Mouse (Mus musculus) thymus, adult 2 months (tissue): ENCODE results near the gene Gria1. TPM values are rescaled to one million over a fixed set of nuclear protein-coding genes. Genes with fewer than 3 reads are reported as not detected.

Source experiments
- DNase-seq: peaks from one replicate; pipeline ENCODE4 v3.0.0; 2021
- H3K27ac ChIP-seq: fragments of 200-500 bp; 2 replicates; pipeline ENCODE4 v1.5.1; 2012; ENCODE audit warnings: low read length, control low read depth; ENCODE audit not compliant: control insufficient read depth, insufficient read depth
- H3K27me3 ChIP-seq: fragments of 200-500 bp; 2 replicates; pipeline ENCODE4 v1.6.1; 2012; ENCODE audit warnings: mild to moderate bottlenecking, low read length, moderate library complexity, mixed read lengths; ENCODE audit not compliant: control insufficient read depth, insufficient read depth
- H3K36me3 ChIP-seq: fragments of 200-500 bp; 2 replicates; pipeline ENCODE4 v1.6.1; 2012; ENCODE audit warnings: mild to moderate bottlenecking, low read length, moderate library complexity; ENCODE audit not compliant: control insufficient read depth, insufficient read depth
- H3K4me1 ChIP-seq: fragments of 200-500 bp; replicated peaks from 2 replicates; pipeline ENCODE4 v1.6.1; 2012; ENCODE audit warnings: low read length; ENCODE audit not compliant: control insufficient read depth, insufficient read depth
- H3K4me3 ChIP-seq: fragments of 200-500 bp; 2 replicates; pipeline ENCODE4 v1.5.1; 2012; ENCODE audit warnings: mild to moderate bottlenecking, low read length, control low read depth, moderate library complexity; ENCODE audit not compliant: control insufficient read depth, insufficient read depth
- CTCF ChIP-seq: fragments of 200-500 bp; IDR thresholded peaks from 2 replicates; pipeline ENCODE4 v1.5.1; 2012; ENCODE audit warnings: mild to moderate bottlenecking, control low read depth, low read length, moderate library complexity, borderline replicate concordance; ENCODE audit not compliant: control insufficient read depth, poor library complexity, insufficient read depth; ENCODE audit errors: extremely low read depth
- POLR2A ChIP-seq: fragments of 200-500 bp; IDR thresholded peaks from 2 replicates; pipeline ENCODE4 v1.6.1; 2012; ENCODE audit warnings: mild to moderate bottlenecking, low read length, control low read depth, moderate library complexity; ENCODE audit not compliant: control insufficient read depth, poor library complexity, insufficient read depth; ENCODE audit errors: extremely low read depth
- WGBS: fragments of 180-500 bp; shearing (Covaris S2); methylation state at CpG from one replicate; pipeline ENCODE4 v1.1.7; 2018; 5-methylcytosine and 5-hydroxymethylcytosine counted together
- polyA plus RNA-seq: library from polyadenylated mRNA; depleted of rRNA; stranded (reverse); fragments of >200 nt; gene quantifications from 2 replicates; pipeline ENCODE4 v1.2.3, GENCODE M21; 2012

Gene Gria1
- polyA plus RNA-seq, 1 experiment: 0.05 TPM

- Histone ChIP-seq H3K27ac (no peak overlapping the region), H3K27me3 (no peaks in the 10 kb centered on the region), H3K4me3 (no peak overlapping the region), H3K4me1 (no peaks in the 10 kb centered on the region), H3K36me3 (no peaks in the 10 kb centered on the region)
- 85% methylated on average over 8 of the region's 8 CpGs for WGBS
- no peak for DNase-seq
- TF ChIP-seq POLR2A (no peak), CTCF (no peak)
These were observed 143.8 kb downstream of the Gria1 start for GRCm38 (mm10) chr11:57154998-57155397.

DNA sequence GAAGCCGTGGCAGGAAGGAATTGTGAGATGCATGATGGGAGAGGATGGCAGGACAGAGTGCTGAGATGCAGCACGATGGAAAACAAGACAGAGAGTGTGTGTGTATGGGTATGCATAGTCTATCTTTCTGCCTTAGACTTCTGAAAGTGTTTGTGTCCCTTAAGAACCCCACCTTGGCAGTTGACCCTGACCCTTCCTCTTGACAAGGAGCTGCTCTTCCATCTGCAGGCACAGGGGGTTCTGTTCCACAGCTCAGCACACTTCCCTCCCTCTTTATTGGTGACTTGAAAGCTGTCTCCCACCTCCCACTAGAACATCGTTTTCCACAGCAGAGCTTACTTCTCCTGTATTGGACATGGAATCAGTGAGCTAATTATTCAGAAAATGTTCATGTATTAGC is 148.2 kb downstream of the Gria1 start:
- WGBS: 64% methylated on average over 3 of the region's 3 CpGs
- TF ChIP-seq CTCF: no peak
- no peak for TF ChIP-seq POLR2A

GRCm38 (mm10) chr11:57160076-57160475 is 148.9 kb downstream of the Gria1 start:
- Histone ChIP-seq H3K27ac (no peak overlapping the region), H3K4me3 (no peak overlapping the region), H3K36me3 (no peaks in the 10 kb centered on the region), H3K27me3 (no peaks in the 10 kb centered on the region), H3K4me1 (no peaks in the 10 kb centered on the region)
- no peak for TF ChIP-seq POLR2A
- no peak for TF ChIP-seq CTCF
- 95% methylated on average over 8 of the region's 8 CpGs for WGBS
- no peak for DNase-seq

More for the DNA sequence above, 148.2 kb downstream of the Gria1 start:
- H3K4me3 ChIP-seq: no peak overlapping the region
- H3K27ac ChIP-seq: no peak overlapping the region
- no peak for DNase-seq
- H3K36me3 ChIP-seq: no peaks in the 10 kb centered on the region
- H3K4me1 ChIP-seq: no peaks in the 10 kb centered on the region
- no peaks in the 10 kb centered on the region for H3K27me3 ChIP-seq

DNA sequence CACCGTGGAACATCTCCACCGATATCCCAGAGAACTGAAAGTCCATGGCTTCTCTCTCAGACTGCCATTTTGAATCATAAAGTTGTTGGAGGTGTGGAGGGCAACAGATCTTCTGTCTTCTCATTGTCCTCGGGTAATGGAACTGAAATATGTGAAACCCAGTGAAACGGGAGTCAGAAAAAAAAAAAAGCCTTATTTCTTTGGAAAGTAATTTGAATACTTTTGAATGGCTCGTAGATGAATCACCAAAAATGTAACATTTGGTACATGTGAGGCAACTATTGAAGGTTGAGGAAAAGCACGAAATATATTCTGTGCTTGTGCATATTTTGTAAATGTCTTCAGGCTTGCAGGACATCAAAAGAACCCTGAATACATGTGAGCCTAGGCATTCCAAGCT is 151.7 kb downstream of the Gria1 start:
- Histone ChIP-seq H3K27me3 (no peaks in the 10 kb centered on the region), H3K4me3 (no peak overlapping the region), H3K4me1 (no peaks in the 10 kb centered on the region), H3K36me3 (no peaks in the 10 kb centered on the region), H3K27ac (no peak overlapping the region)
- 91% methylated on average over 6 of the region's 6 CpGs for WGBS
- TF ChIP-seq POLR2A: no peak
- TF ChIP-seq CTCF: no peak
- no peak for DNase-seq

DNA sequence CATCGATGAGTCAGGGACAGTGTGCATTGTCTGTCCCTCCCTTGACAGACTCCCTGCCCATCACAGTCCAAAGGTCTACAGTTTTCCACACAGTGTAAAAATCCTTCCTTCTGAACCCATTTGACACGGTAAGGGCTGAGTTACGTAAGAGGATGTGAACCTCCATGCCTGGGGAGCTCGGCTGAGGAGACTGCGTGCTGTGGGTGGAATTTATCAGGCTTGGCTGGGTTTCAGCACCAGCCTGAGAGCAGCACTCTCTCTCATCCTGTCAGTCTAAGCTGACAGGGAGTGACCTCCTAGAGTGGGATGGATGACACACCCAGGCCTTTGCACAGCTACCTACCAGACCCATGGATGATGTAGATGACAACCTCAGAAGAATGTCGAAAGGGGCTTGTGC is 158.9 kb downstream of the Gria1 start:
- Histone ChIP-seq H3K4me3 (no peak overlapping the region), H3K36me3 (no peaks in the 10 kb centered on the region), H3K4me1 (no peaks in the 10 kb centered on the region), H3K27me3 (no peaks in the 10 kb centered on the region), H3K27ac (no peak overlapping the region)
- no peak for TF ChIP-seq POLR2A
- TF ChIP-seq CTCF: no peak
- no peak for DNase-seq
- WGBS: 88% methylated on average over 6 of the region's 6 CpGs

DNA sequence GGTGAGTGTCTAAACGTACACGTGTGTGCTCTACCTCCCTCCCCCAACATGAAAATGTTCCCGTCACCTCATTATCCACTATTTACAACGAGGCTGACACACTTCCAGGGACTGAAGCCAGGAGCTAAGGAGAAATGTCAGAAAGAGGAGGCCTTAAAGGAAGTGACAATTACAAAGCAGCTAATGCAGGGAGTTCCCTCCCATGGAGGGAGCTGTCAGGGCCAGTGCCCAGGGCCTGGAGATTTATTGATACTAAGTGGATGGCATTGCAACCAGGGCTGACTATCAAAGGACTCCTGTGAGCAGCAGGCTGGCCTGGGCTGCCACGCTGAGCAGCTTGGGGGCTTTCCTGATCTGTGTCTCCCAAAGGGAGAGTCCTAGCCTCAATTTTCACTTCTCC is 163.0 kb downstream of the Gria1 start:
- WGBS: 65% methylated on average over 5 of the region's 5 CpGs
- TF ChIP-seq CTCF (no peak), POLR2A (no peak)
- H3K27ac ChIP-seq: no peak overlapping the region
- no peak overlapping the region for H3K4me3 ChIP-seq
- no peaks in the 10 kb centered on the region for H3K36me3 ChIP-seq
- no peak for DNase-seq
- H3K27me3 ChIP-seq: no peaks in the 10 kb centered on the region
- no peaks in the 10 kb centered on the region for H3K4me1 ChIP-seq

- H3K27ac ChIP-seq: no peak overlapping the region
- DNase-seq: no peak
- H3K36me3 ChIP-seq: no peaks in the 10 kb centered on the region
- H3K4me3 ChIP-seq: no peak overlapping the region
- TF ChIP-seq CTCF (no peak), POLR2A (no peak)
- no peaks in the 10 kb centered on the region for H3K4me1 ChIP-seq
- WGBS: 59% methylated on average over 3 of the region's 3 CpGs
- H3K27me3 ChIP-seq: no peaks in the 10 kb centered on the region
These were observed 165.4 kb downstream of the Gria1 start for GRCm38 (mm10) chr11:57176552-57176951.
